Mouse (Mus musculus) forebrain, embryonic 12.5 days (tissue): ENCODE measurements at regions not wholly inside any gene's neighbourhood (a gene's known extent, or its start where the extent isn't known, plus 50 kb on each side); places are given as distances from the start of the nearest gene placed in this dataset.

Experiments
- ATAC-seq: fragments of 200-750 bp; cut with Nextera tagmentation; 2 replicates; pipeline ENCODE4 v1.8.0; 2017; ENCODE audit warnings: moderate TSS enrichment; ENCODE audit not compliant: low FRiP score
- H3K27ac ChIP-seq: fragments of 300-500 bp; sonication (generic); 2 replicates; pipeline ENCODE4 v1.5.1; 2016; ENCODE audit warnings: mild to moderate bottlenecking
- H3K27me3 ChIP-seq: fragments of 300-500 bp; sonication (generic); 2 replicates; pipeline ENCODE4 v1.6.1; 2016; ENCODE audit warnings: mild to moderate bottlenecking
- H3K36me3 ChIP-seq: fragments of 300-500 bp; sonication (generic); replicated peaks from 2 replicates; pipeline ENCODE4 v1.6.1; 2016; ENCODE audit warnings: mild to moderate bottlenecking
- H3K4me1 ChIP-seq: fragments of 300-500 bp; sonication (generic); 2 replicates; pipeline ENCODE4 v1.6.1; 2016
- H3K4me2 ChIP-seq: fragments of 300-500 bp; sonication (generic); 2 replicates; pipeline ENCODE4 v1.6.1; 2016; ENCODE audit warnings: mild to moderate bottlenecking, moderate library complexity
- H3K4me3 ChIP-seq: fragments of 300-500 bp; sonication (generic); replicated peaks from 2 replicates; pipeline ENCODE4 v1.5.1; 2016; ENCODE audit warnings: mild to moderate bottlenecking
- H3K9ac ChIP-seq: fragments of 300-500 bp; sonication (generic); 2 replicates; pipeline ENCODE4 v1.6.1; 2016; ENCODE audit warnings: mild to moderate bottlenecking
- H3K9me3 ChIP-seq: fragments of 300-500 bp; sonication (generic); 2 replicates; pipeline ENCODE4 v1.6.1; 2016
- WGBS: fragments of 180-500 bp; shearing (Covaris S2); methylation state at CpG from one replicate; pipeline ENCODE4 v1.1.7; 2016; 5-methylcytosine and 5-hydroxymethylcytosine counted together

DNA sequence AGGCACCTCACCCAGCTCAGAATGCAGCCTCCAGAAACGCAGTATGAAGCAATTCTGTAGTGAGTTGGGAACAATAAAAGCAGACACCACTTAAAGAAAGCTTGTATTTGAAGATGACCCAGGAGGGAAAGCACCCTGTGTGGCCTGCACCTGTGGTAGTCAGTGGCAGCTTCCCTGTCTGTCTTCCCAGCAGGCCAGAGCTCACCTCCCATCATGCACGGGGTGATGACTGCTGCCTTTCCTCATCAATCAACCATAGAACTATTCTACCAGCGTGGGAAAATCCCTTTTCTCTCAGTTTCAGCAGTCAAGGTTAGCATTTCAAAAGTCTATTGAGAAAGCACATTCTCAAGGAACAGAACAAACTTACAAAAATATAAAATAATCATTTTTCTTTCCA lies 160.0 kb downstream of the Cog6 start:
- Histone ChIP-seq H3K4me2 (no peak overlapping the region), H3K4me1 (no peaks in the 10 kb centered on the region), H3K4me3 (no peak overlapping the region), H3K36me3 (no peaks in the 10 kb centered on the region), H3K9me3 (no peaks in the 10 kb centered on the region), H3K27me3 (no peaks in the 10 kb centered on the region), H3K27ac (no peak overlapping the region), H3K9ac (no peak overlapping the region)
- WGBS, result 67% methylated on average over 3 of the region's 3 CpGs
- no peak for ATAC-seq

- WGBS, result 95% methylated on average over 7 of the region's 7 CpGs
- ATAC-seq, result no peak
These were observed 162.5 kb downstream of the Cog6 start for GRCm38 (mm10) chr3:52854560-52854959.

GRCm38 (mm10) chr3:52853126-52853525 lies 163.9 kb downstream of the Cog6 start:
- no peaks in the 10 kb centered on the region for H3K27me3 ChIP-seq

More at GRCm38 (mm10) chr3:52854560-52854959, 162.5 kb downstream of the Cog6 start:
- Histone ChIP-seq H3K9ac (no peak overlapping the region), H3K27me3 (no peaks in the 10 kb centered on the region), H3K27ac (no peak overlapping the region), H3K4me3 (no peak overlapping the region), H3K9me3 (no peaks in the 10 kb centered on the region), H3K36me3 (no peaks in the 10 kb centered on the region), H3K4me1 (no peaks in the 10 kb centered on the region), H3K4me2 (no peak overlapping the region)

DNA sequence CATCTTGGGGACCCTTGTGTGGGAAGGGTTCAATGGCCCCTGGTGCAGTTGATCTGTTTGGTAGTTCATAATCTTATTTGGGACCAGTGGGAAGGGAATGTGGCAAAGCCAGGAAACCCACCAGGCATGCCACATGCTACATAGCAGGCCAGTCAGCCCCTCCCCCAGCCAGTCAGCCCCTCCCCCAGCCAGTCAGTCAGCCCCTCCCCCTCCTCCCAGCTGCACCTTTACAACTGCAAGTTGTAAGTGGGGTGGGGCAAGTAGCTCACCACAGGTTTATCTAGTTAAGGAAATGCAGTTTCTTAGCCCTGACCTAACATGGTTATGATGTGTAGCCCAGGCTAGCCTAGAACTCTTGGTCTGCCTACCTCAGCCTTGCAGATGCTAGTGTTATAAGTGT lies 171.9 kb downstream of the Cog6 start:
- Histone ChIP-seq H3K36me3 (no peaks in the 10 kb centered on the region), H3K4me3 (no peak overlapping the region), H3K9me3 (no peaks in the 10 kb centered on the region), H3K9ac (no peak overlapping the region), H3K27me3 (0 out of 2 replicates have a peak, but pooled peaks cover 4% of the 10 kb centered on the region), H3K4me1 (no peaks in the 10 kb centered on the region), H3K27ac (no peak overlapping the region), H3K4me2 (no peak overlapping the region)
- ATAC-seq, result no peak

More at GRCm38 (mm10) chr3:52853126-52853525, 163.9 kb downstream of the Cog6 start:
- Histone ChIP-seq H3K9ac (no peak overlapping the region), H3K27ac (no peak overlapping the region), H3K4me1 (no peaks in the 10 kb centered on the region), H3K4me3 (no peak overlapping the region), H3K36me3 (no peaks in the 10 kb centered on the region), H3K9me3 (no peaks in the 10 kb centered on the region), H3K4me2 (no peak overlapping the region)
- ATAC-seq, result no peak
- 93% methylated on average over 3 of the region's 3 CpGs for WGBS

DNA sequence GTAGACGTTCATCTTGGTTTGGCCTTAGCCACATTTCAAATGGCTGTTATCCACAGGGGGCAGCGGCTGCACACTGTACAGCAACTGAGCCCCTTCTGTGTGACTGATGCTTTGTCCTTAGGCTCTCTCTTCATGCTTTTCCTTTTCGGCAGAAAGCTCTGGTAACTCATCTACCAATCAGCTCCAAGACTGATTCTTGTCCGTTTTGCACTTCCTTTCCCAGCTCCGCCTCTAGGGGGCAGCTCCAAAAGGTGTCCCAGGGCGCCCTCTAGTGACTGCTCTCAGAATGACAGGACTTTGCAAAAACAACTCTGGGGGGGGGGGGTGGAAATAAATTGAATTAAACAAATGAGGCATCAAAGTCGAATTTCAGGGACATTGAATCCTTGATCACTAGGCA lies 173.0 kb downstream of the Cog6 start:
- no peaks in the 10 kb centered on the region for H3K4me1 ChIP-seq
- H3K4me3 ChIP-seq, result no peak overlapping the region
- 28% methylated on average over 7 of the region's 7 CpGs for WGBS
- H3K27me3 ChIP-seq, result 0 out of 2 replicates have a peak, but pooled peaks cover 7% of the 10 kb centered on the region
- H3K36me3 ChIP-seq, result no peaks in the 10 kb centered on the region
- no peak overlapping the region for H3K4me2 ChIP-seq
- H3K9me3 ChIP-seq, result no peaks in the 10 kb centered on the region
- H3K27ac ChIP-seq, result no peak overlapping the region
- no peak overlapping the region for H3K9ac ChIP-seq
- ATAC-seq, result no peak

GRCm38 (mm10) chr3:52842866-52843425 lies 174.1 kb downstream of the Cog6 start:
- no peak overlapping the region for H3K27ac ChIP-seq
- no peak overlapping the region for H3K4me2 ChIP-seq
- no peak overlapping the region for H3K9ac ChIP-seq
- peaks cover 1% of the 10 kb centered on the region; the same call in 1 of the 2 replicates for H3K4me1 ChIP-seq
- WGBS, result 85% methylated on average over 10 of the region's 10 CpGs
- H3K4me3 ChIP-seq, result no peak overlapping the region
- no peaks in the 10 kb centered on the region for H3K36me3 ChIP-seq
- no peaks in the 10 kb centered on the region for H3K9me3 ChIP-seq
- no peak for ATAC-seq
- peaks cover 7% of the 10 kb centered on the region; the same call in 1 of the 2 replicates for H3K27me3 ChIP-seq

- WGBS, result 65% methylated on average over 12 of the region's 12 CpGs
- peaks cover 11% of the 10 kb centered on the region; the same call in 1 of the 2 replicates for H3K4me1 ChIP-seq
- H3K27ac ChIP-seq, result no peak overlapping the region
These were observed 176.7 kb downstream of the Cog6 start for GRCm38 (mm10) chr3:52840160-52840953.

DNA sequence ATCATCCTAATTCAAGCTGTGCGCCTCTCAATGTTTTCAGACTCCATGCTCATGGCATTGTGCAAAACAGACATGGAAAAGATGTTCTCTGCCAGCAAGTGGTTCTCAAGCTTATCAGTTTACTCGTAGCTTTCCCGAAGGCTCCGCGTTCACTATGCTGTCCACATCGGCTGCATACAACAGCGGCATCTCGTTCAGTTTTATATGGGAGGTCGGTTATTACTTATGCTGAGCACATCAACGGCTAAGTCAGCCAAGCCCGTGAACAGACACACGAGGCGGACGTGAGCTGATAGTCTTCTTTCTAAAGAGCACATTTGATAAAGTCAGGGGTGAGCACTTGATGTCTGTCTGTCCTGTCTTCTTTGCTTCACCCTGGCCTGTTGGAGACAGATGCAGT lies 179.0 kb downstream of the Cog6 start:
- peaks cover 3% of the 10 kb centered on the region; the same call in 1 of the 2 replicates for H3K27me3 ChIP-seq
- H3K9ac ChIP-seq, result no peak overlapping the region
- H3K4me2 ChIP-seq, result no peak overlapping the region
- no peak overlapping the region for H3K4me3 ChIP-seq
- H3K4me1 ChIP-seq, result peaks cover 11% of the 10 kb centered on the region; the same call in 1 of the 2 replicates
- no peak overlapping the region for H3K27ac ChIP-seq
- no peaks in the 10 kb centered on the region for H3K9me3 ChIP-seq
- WGBS, result 67% methylated on average over 14 of the region's 14 CpGs
- ATAC-seq, result no peak
- no peaks in the 10 kb centered on the region for H3K36me3 ChIP-seq

More at GRCm38 (mm10) chr3:52840160-52840953, 176.7 kb downstream of the Cog6 start:
- Histone ChIP-seq H3K9me3 (no peaks in the 10 kb centered on the region), H3K36me3 (no peaks in the 10 kb centered on the region), H3K4me3 (no peak overlapping the region), H3K4me2 (no peak overlapping the region), H3K27me3 (peaks cover 7% of the 10 kb centered on the region; the same call in 1 of the 2 replicates), H3K9ac (no peak overlapping the region)
- no peak for ATAC-seq

GRCm38 (mm10) chr3:52837527-52837926 lies 179.5 kb downstream of the Cog6 start:
- no peak overlapping the region for H3K27ac ChIP-seq
- H3K9me3 ChIP-seq, result no peaks in the 10 kb centered on the region
- peaks cover 11% of the 10 kb centered on the region; the same call in 1 of the 2 replicates for H3K4me1 ChIP-seq
- H3K36me3 ChIP-seq, result no peaks in the 10 kb centered on the region
- ATAC-seq, result no peak
- H3K9ac ChIP-seq, result no peak overlapping the region
- no peak overlapping the region for H3K4me2 ChIP-seq
- no peak overlapping the region for H3K4me3 ChIP-seq
- H3K27me3 ChIP-seq, result peaks cover 3% of the 10 kb centered on the region; the same call in 1 of the 2 replicates
- WGBS, result 35% methylated on average over 4 of the region's 4 CpGs

DNA sequence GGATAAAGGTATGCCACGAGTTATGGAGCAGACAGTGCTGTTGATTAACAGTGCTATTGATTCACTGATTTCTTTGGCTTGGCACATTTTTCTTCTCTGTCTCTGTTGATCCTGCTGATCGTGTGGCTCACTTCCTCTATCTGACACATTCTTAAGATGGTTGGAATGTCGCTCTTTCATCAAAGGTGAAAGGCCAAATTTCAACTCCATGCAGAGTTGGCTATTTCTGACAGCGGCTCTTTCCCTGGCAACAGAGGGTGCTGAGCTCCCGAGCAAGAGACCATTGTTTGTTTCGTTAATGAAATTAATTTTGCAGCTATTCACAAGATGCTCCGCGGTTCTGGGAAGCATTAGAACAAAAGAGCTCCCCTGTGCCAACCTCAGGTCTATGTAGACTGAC lies 180.3 kb downstream of the Cog6 start:
- no peak overlapping the region for H3K4me3 ChIP-seq
- no peak overlapping the region for H3K27ac ChIP-seq
- ATAC-seq, result no peak
- no peak overlapping the region for H3K9ac ChIP-seq
- H3K27me3 ChIP-seq, result peaks cover 3% of the 10 kb centered on the region; the same call in 1 of the 2 replicates
- H3K4me2 ChIP-seq, result no peak overlapping the region
- 11% methylated on average over 8 of the region's 8 CpGs for WGBS
- peaks cover 11% of the 10 kb centered on the region; the same call in 1 of the 2 replicates for H3K4me1 ChIP-seq
- no peaks in the 10 kb centered on the region for H3K9me3 ChIP-seq
- no peaks in the 10 kb centered on the region for H3K36me3 ChIP-seq

GRCm38 (mm10) chr3:52832421-52832820 lies 184.6 kb downstream of the Cog6 start:
- no peak overlapping the region for H3K4me2 ChIP-seq
- H3K4me1 ChIP-seq, result peaks cover 5% of the 10 kb centered on the region; the same call in 1 of the 2 replicates
- H3K9me3 ChIP-seq, result no peaks in the 10 kb centered on the region
- no peak overlapping the region for H3K4me3 ChIP-seq
- 86% methylated on average over 5 of the region's 5 CpGs for WGBS
- H3K27me3 ChIP-seq, result no peaks in the 10 kb centered on the region
- ATAC-seq, result no peak
- H3K36me3 ChIP-seq, result no peaks in the 10 kb centered on the region
- H3K9ac ChIP-seq, result no peak overlapping the region
- no peak overlapping the region for H3K27ac ChIP-seq

- H3K4me1 ChIP-seq, result peaks cover 3% of the 10 kb centered on the region; the same call in 1 of the 2 replicates
- no peaks in the 10 kb centered on the region for H3K36me3 ChIP-seq
- H3K4me3 ChIP-seq, result no peak overlapping the region
- 88% methylated on average over 1 of the region's 1 CpGs for WGBS
- H3K27ac ChIP-seq, result no peak overlapping the region
- H3K9me3 ChIP-seq, result no peaks in the 10 kb centered on the region
- no peak overlapping the region for H3K4me2 ChIP-seq
- no peak for ATAC-seq
- H3K27me3 ChIP-seq, result no peaks in the 10 kb centered on the region
- H3K9ac ChIP-seq, result no peak overlapping the region
These were observed 185.1 kb downstream of the Cog6 start for GRCm38 (mm10) chr3:52831986-52832385.
